Mouse (Mus musculus) thymus, postnatal 36 days (tissue): ENCODE results near the gene Csrp2.

Source experiments
- DNase-seq, 2 experiments: peaks; one replicate each; pipeline ENCODE4 v3.0.0; 2022; ENCODE audit warnings: mixed read lengths in 2 of 2

The Csrp2 gene

DNA sequence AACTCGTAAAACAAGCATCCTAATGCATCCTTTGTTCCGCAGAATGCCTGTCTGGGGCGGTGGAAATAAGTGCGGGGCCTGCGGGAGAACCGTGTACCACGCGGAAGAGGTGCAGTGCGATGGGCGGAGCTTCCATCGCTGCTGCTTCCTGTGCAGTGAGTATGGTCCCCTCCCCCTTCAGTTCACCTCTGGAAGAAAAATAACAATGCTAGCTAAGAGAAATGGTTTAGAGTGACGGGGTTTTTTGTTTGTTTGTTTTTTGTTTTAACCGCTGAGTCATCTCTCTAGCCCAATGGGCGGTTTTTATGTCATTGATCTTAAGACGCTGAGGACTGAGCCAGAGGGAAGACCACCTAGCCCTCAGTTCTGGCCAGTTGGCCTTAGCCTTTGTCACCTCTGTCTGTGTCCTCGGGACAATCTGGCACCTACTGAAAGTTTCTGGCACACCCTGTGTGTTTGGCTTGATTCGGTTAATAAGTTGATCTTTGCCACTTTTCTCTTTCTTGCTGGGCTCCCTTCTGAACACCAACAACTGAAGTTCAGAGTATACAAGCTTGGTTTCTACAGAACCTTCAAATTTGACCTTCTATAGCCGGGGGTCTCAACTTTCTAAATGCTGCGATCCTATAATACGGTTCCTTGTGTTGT lies 12.4 kb downstream of the Csrp2 start:
- DNase-seq: peak; percentile 51 to 64

DNA sequence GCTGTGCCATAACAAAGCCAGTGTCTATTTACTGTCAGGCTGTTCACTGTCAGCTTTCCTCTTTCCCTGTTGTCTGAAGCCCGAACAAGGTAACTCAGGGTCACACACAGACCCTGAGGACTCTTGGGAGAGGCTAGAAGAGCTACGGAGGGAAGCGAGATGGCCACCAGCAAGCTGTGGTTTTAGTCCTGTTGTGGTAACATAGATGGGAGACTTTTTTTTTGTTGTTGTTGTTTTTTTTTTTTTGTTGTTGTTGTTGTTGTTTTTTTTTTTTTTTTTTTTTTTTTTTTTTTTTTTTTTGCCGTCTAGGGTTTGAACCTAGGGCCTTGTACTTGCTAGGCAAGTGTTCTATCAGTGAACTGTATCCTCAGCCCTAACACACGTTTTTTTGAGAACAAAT lies 14.0 kb downstream of the Csrp2 start:
- DNase-seq: no peak

DNA sequence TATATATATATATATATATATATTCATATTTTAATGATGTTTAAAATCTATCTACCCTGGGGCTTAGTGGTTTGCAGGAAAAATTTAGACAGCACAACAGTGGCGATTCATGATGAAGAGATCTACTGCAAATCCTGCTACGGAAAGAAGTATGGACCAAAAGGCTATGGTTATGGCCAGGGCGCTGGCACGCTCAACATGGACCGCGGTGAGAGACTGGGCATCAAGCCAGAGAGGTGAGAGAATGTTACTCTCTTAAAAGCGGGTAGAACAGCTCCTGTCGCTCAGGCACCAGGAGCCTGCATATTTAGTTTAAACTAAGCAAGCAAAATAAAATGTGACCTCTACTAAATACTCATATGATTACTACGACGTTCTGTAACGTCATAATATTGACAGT lies 15.5 kb downstream of the Csrp2 start:
- no peak for DNase-seq

DNA sequence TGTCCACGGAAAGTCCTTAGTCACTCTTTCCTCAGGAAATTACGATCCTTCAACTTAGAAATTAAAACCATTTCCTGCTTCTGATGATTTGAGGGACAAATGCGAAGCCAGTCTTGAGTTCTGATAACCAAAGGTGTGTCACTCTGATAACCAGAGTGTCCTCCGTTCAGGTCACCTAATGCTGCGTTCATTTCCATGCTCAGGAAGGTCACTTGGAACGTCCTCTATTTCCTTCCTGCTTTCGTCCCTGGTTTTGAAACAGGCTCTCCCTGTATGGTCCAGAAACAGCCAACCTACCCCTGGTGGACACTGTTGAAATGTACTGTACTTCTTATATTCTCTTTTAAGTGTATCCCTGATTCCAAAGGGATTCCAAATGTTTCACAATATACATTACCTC lies 16.1 kb downstream of the Csrp2 start:
- no peak for DNase-seq

DNA sequence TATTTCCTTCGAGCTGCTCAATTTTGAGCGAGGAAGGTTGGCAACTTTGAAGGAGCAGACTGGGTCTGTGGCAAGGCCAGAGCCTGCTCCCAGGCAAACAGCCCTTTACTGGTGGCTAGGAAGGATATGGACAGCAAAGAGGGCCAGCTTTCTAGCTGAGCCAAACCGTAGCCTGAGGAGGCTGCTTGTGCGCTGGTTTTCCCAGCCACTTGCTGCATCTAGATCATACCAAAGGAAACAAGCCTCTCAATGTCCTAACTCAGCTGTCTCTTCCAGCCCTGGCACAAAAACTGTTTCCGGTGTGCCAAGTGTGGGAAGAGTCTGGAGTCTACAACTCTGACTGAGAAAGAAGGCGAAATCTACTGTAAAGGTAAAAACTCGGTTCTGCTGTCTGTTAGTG lies 18.8 kb downstream of the Csrp2 start:
- DNase-seq: no peak

DNA sequence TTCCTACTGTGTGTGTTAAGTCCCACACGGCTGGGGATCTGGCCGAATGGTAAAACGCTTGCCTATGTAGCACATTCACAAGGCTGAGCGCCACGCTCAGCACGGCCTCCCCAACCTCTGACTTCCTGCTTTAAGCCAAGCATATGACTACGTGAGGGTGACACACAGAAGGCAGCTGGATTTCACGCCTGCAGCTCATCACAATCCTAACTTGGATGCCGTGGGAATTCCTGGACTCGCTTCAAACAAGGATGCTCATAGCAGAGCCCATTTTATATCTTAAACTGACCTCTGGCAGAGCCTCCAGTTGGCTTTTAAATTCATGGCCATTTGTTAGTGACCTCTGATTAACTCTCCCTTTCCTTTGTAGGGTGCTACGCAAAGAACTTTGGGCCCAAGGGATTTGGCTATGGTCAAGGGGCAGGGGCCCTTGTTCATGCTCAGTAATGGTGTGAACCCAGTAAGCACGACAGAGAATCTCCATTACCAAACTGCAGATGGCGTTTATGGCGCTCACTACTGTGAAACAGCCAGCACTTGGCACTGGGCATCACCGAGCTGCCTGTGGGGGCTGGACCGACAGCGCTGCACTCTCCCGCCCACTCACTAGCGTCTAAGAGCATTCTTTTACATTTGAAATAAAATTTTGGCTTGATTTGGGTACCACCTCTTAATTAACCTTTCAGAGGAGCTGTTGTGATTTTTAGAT lies 19.4 kb downstream of the Csrp2 start:
- DNase-seq: no peak

DNA sequence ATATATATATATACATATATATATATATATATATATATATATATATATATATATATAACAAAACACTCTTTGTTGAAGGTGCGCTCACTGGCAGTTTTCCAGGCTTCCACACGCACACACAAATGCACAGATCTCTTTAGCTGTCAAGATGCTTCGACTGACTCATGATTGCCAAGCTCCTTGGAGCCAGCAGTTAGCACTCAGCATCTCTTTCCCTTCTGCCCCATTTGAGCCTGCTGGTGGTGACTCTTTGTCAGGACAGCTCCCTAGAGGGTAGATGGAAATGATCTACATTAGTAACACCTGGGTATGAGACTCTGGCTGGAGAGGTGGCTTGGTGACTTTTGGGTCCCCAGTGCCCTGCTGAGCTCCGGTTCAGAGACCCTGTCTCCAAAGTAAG lies 20.1 kb downstream of the Csrp2 start:
- DNase-seq: no peak

DNA sequence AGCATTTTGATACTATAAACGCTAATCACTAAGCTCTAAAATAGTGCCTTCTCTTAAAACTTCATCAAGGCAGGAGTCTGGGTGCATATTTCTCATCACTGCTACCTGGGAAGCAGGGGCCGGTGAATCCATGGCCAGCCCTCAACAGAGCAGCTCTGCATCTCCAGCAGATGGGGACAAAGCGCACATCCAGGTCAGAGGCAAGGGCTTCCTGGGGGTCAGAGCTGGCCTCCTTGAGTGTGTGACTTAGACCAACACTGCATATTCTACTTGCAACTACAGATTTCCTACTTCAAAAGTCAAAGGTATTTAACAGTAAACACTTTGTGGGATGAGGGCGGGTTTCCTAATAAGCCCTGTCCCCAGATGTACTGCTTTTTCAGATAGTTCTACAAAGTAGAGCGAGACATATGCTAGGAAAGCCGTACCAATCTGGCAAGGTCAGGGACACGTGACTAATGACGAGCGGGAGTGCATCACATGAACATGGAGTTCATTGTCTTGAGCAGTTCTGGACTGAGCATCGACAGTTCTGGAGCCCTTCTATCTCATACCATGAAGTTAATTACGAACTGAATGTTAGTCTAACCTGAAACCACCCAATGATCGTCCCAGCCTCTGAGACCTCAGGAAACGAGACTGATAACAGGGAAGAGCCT lies 21.3 kb downstream of the Csrp2 start:
- DNase-seq: no peak

DNA sequence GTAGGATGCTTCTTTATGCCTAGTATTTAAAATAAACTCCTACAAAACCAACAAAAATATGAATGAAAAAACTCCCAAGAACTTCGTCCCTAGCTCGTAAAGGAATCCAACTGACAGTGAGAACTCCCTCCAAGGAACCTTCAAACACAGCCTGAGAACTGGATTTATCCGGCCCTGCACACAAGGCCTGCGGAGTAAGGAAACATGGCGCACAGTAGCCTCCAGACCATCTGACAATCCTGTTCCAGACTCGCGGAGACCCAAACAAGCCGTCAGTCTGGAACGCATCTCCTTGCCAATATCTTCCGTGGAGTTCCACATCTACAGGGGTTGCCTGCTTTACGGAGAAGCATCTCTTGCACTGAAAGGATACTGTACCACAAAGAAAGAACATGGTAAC lies 22.4 kb downstream of the Csrp2 start:
- DNase-seq: no peak

DNA sequence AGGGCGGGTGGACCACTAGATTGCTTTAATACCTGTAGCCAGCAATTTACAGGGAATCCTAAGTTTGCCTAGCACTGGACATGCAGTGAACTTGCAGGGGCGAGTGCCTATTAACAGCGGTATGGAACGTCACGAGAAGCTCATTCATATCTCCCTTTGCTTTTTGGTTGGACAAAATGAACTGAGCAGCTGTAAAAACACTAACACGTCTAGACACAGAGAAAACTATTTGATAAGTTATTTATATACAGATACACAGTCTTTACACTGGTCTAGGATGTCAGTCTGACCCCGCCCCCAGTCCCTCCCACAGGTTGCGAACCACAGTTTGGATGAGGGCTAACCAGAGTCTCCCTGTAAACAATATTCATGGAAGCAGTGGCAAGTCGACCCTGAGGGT lies 23.2 kb downstream of the Csrp2 start:
- DNase-seq: no peak

DNA sequence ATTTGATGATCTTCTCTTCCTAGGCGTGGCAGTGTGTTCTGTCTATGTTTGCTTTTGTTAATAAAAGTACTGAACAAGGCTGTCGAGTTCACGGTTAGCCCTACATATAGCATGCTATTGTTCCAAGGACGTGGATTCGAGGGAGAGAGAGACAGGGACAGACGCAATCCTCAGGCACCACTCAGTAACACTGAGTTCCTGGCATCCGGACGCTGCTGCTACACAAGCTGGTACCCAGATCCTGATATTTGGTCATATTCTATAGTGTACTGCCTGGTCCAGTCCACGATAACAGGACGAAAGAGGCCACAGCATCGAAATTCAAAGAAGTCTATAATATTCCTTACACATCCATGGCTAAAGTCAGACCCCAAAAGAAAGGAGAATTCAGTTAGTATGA lies 24.6 kb downstream of the Csrp2 start:
- DNase-seq: no peak

DNA sequence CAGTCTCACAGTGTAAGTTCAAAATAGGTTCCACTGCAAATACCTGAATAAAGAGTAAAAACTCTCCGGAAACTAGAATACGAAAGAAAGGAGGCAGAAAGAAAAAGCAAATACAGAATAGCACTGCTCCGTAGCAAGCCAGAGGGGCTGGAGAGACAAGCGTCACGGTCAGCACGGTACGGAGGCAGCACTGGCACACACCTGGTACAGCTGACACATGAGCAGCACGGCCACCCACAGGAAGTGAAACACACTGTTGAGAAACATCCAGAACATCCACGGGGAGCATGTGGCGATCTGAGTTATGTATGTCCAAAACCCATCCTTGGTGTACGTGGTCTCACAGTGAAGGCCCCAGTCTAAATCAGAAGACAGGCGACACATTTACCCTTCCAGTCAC lies 26.4 kb downstream of the Csrp2 start:
- DNase-seq: no peak

DNA sequence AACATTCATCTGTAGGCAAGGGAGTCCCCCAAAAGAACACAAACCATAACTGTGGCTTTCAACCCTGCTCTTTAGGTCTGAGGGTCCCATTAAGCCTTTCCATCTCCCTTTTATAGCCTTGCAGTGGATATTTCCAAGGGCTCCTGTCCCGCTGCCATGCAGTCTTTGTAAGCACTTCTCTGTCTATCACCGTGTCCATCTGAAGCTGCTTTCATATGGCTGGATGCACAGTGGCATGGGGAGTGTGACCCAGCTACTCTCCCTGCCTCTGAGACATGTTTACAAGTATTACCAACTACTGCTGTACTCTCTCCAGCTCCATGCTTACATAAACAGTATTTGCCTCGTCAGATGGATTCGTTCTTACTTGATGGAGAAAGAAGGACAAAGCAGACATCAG lies 28.0 kb downstream of the Csrp2 start:
- no peak for DNase-seq

DNA sequence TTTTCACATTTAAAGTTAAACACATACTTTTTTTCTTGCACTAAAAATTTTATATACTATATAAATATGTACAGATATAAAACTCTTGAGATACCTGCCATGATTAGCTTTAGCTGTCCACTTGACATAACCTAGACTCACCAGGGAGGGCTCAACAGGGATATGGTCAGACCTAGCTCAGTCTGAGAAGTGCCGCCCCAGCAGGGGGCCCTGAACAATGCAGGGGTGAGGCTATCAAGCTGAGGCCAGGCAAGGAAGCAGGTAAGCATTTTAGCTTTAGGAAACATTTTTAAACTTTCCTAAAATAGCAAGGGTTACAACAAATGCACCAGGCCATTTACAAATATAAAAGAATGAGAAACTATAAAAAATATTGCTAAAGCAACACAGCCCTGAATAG lies 31.5 kb downstream of the Csrp2 start:
- DNase-seq: no peak

DNA sequence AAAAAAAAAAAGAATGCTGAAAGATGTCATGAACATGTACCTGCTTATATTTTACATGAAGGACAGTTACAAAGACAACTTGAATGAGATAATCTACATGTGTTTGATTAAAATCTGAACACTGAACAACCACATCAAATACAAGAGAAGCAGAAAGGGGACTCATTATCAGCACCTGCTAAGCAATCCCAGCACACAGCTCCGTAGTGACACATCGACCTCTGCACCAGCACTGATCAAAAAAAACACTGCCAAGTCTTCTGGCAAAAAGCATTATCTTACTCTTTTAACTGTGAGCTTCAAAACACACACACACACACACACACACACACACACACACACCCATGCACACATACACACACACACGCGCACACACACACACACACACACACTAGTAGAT lies 32.2 kb downstream of the Csrp2 start:
- no peak for DNase-seq

DNA sequence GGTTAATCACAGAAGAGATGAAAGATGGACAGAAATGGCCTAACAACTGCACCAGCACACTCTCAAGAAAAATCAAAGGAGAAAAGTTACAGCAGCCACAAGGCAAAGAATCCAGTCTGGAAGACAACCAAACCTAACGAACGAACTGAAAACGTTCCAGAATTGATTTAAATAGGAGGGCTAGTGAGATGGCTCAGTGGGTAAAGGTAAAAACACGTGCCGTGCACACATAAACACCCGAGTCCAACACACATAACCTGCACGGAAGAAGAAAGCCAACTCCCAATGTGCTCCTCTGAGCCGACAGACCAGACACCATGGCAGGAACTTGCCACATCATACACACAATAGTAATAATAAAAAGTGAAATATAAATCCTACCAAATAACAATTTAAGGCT lies 32.7 kb downstream of the Csrp2 start:
- DNase-seq: no peak

DNA sequence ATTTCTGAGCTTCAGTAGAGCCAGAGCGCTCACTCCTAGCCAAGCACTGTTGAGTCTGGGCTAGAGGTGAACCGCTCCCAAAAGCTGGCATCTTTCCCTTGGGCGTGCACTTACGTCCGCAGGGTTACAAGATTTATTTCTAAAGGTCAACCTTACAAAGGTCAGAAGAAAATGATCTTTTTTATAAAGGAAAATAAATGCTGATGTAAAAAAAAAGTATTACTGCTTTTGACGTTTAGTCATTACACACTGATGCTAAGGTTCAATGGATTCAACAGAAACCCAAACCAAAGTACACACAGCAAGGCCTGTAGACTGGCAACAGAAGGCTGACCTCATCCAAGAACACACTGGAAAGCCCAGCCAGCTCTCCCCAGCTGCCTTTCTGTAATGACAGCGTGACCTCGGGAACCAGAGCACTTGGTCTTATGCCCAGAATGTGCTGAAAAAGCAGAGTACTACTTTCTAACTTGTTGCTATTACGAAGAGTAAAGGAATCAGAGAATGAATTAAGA lies 33.4 kb downstream of the Csrp2 start:
- DNase-seq: no peak

DNA sequence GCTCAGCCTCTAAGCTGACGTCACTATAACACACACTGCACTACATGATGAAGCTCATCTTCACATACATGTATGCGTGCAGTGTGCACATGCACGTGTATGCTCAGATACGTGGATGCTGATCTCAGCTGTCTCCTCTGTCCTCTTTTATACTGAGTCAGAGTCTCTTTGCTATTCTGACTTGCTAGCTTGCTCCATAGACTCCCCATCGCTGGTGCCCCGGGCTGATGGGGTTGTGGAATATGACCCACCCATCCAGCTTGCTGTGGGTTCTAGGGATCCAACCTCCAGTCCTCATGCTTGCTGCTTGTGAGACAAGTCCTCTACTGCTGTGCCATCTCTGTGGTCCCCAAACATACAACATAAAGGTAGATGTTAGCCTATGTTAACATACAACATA lies 39.3 kb downstream of the Csrp2 start:
- DNase-seq: no peak

DNA sequence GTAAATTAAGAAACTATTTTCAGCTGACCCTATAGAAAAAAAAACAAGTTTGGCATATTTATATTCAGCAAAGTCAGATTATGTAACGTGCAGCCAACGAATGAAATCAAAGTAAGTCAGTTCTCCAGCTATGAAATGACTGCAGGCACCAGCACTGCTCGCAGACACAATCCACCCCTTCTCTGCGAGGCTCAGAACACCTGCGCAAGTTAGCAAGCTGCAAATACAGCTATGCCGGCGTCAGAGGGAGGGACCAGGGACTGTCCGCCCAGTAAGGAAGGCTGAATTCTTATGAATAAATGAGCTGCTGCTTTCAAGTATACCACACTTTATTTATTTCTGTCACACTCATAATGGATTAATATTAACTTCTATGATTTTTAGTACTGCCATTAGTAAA lies 40.2 kb downstream of the Csrp2 start:
- no peak for DNase-seq

DNA sequence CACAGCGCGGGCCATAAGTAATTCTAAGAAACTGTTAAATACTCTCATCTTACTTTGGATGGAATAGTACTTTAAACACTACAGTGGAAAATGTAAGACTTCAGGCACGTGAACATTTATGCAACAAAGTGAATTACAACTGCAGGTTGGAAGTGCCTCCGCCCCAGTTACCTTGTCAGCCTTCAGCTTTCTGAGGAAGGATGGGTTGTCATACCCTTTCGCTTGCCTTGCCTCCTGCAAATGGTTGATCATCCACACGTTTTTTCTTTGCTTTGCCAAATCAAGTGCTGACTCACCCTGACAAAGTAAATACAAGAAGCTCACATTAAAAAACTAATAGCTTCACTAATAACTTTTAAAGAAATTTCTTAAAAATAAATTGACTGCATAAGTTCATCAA lies 41.3 kb downstream of the Csrp2 start:
- DNase-seq: no peak

DNA sequence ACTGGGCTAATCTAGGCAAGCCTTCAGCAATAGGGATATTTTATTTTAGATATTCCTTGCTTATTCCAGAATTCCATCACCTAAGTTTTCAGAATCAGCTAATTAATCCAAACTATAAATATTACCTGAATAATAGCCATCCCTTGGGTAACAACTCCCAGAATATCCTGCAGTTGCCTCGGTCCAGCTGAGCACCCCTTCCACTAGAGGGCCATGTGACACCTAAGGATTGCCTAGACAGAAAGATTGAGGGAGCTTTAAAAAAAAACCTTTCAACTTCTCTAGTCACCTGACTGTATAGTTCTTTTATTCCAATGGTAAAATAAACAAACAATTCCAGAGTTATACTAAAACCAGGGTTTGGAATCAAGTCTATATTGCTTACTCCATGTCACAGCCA lies 42.6 kb downstream of the Csrp2 start:
- no peak for DNase-seq

DNA sequence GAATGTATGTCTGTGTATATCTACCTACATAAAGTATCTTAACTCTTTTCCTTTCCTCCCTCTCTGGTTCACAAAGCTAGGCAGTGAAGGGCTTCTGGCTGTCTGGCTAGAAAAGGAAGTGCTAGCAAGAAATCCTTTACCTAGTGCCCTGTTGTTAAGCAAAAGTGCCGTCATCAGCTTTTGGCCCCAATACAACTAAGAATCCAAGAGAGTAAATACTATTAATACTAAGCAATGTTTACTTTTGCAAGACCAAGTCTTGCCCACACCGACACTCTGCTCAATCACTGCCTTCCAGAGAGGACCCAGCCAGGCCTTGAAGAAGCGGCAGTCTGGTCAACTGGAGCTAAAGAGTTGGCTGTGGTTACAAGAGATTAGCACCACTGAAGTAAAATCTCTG lies 51.5 kb downstream of the Csrp2 start:
- DNase-seq: no peak

DNA sequence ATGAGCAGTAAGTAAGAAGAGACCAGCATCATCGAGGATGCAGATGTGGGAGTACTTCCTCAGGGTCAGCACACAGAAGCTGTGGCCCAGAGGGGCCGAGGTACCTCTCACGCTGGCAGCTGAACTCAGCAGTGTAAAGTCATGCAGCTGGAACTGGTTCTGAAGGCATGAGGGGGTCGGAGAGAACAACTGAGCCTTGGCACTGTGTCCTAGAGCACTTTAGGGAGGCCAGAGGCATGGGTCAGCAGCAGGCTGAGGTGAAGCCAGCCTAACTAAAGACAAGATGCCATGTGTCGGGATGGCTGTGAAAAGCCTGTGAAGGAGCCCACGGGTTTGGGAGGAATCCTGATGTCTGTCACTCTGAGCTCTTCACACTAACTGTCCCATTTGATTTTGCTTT lies 51.9 kb downstream of the Csrp2 start:
- no peak for DNase-seq

DNA sequence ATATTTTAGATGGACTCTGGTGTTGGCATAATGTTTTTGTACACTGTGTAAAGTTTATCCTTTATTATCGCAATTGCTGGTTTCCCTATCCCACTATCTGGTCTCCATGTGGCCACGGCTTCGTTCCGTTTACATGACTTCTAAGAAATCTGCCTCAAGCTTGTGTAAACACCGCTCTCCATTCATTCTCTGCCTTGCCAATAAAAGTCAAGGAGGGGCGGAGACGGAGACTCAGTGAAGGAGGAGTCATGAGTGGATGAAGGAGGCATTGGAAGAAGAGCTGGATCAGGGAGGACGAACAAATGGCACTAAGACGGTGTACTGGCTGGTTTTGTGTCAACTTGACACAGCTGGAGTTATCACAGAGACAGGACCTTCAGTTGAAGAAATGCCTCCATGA lies 52.4 kb downstream of the Csrp2 start:
- no peak for DNase-seq
